Mouse (Mus musculus) embryo, embryonic 11.5 days (tissue): ENCODE measurements at regions not wholly inside any gene's neighbourhood (a gene's known extent, or its start where the extent isn't known, plus 50 kb on each side); places are given as distances from the start of the nearest gene placed in this dataset.

Experiments
- DNase-seq: peaks from one replicate; pipeline ENCODE4 v3.0.0-alpha.2; 2012; ENCODE audit warnings: low read depth, low spot score

DNA sequence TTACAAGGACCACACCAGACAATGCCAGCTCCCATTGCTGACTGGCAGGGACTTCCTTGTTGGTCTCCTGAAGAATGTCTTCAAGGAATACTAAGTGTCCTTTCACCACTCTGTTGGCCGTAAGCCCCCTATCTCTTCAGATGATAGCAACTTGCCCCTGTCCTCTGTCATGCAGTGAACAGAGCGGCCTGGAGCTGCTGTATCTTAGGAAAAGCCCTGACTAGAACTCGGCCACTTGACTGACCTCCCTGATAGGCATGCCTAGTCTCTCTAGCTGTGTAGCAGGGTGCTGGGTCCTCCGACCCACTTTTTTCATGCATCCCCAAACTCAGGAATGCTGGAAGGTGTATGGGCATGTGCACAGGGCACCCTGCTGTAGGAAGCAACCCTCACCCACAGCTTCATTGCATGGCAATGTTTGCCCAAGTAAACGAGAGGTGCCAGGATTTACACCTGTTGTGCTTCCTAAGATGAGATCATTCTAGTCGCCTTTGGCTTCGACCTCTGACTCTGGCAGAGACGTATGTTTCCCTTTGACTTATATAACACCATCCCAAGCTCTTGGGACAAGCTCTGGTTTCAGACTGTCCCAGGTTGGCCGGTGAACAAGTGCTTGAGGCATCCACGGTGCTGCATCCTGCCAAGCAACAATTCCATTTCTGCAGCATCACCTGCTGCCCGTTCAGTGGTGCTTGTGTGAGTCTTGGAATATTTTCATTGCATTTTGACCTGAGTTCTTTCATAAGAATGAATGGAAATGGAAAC, 145.1 kb downstream of the Zfp36l1 start:
- no peak for DNase-seq

DNA sequence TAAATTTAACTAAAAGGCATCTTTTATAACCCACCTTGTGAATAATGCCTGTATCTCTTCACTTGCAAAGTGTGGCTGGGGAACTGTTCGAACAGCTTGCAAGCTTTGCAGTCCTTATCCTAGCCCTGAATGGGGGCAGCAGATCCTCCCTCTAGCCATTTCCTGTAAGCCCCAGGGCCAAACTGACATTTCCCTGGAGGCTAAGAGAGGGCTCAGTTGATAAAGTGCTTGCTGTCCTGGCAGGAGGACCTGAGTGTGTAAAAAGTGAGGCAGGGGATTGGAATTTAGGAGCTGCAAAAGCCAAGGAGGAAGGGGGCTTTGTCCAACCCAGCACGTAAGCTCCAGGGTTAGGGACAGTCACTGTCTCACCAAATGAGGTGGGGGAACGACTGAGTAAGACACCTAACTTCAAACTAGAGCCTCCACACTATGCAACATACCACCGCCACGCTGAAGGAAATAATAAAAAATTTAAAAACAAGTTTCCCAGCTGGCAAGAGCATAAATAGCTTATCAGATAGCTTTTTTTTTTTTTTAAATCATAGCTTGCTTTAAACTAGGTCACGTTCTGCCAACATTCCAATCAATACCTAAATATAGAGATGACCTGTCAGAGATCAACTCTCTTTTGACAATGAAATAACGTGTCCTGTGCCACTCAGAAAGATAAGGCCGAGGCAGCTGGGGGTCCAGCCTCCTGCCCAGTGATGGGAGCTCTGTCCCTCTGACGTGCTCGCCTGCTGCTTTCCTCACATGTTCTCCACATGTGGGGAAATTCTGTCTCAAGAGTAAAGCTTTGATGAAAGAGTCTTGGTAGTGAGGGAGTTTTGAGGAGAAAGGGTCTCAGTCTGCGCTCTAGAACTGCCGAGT, 146.0 kb downstream of the Zfp36l1 start:
- no peak for DNase-seq

DNA sequence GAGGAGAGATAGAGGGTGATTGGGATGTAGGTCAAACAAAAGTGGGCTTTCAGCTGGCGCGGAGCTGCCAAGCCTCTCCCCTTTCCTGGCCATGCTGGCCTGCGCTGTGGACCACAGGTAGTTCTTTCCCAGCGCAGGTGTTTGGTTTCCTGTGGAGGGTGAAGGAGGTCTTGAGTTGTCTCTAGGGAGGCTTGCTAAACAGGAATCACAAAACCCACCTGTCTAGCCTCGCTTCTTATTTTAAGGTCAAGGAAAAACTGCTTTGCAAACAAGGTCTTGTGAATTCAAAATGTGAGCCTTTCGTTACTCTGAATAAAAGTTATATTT, 146.6 kb downstream of the Zfp36l1 start:
- no peak for DNase-seq

DNA sequence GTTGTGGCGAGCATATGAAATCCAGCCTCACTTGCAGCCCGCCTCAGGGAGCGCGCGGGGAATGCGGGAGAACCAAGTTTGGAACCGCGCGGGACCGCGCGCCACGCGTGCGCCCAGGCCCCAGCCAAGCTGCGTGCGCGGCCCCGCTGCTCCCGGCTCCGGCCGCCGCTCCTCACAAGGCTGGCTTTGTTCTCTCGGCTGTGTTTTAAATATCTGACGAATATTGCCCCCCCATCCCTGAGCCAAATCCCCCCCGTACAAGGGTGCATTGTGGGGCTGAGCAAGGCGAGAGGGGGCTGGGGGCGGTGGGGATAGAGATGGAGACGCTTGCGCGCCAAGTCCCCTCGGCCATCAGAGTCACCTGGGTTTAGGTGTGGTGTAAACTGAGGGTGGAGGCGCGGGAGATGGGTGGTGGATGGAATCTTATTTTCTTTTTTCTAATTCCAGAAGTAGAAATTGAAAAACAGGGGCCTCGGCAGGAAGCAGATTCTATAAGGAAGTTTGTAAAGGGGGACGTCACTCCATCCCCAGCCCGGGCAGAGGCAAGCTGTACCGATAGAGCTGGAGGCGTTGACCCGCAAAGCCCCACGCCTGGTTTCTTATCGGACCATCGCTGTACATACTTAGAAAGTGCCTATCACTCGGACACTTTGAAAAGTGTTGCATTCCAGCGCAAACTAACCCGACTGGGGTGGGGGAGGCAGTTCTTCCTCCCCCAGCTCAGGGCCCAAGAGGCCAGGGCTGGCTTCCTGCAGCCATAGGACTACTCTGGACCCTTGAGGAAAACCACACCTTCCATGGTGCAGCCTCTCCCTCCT, 147.1 kb downstream of the Zfp36l1 start:
- DNase-seq, result no peak

DNA sequence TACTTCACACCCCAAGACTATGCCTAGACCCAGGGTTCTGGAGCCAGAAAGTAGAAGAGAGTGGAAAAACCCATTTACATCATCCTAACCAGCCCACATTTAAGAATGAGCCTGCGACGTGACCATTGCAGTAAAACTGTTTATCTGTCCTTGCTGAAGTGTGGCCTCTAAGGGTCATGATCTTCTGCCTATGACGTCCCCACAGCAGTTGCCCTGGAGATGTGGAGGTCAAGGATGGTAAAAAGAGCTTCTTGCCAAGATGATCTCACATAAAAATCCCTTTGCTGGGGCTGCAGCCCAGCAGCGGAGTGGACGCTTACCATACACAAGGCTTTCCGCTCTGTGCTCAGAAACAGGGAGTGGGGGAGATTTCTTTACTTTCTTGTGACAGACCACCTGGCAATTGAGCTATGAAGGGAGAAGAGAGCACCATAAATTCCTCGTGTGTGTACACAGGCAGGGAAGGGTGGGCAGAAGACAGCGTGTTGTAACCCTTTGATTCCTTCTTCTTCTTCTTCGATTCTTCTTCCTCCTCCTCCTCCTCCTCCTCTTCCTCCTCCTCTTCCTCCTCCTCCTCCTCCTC, 149.3 kb downstream of the Zfp36l1 start:
- DNase-seq, result no peak

DNA sequence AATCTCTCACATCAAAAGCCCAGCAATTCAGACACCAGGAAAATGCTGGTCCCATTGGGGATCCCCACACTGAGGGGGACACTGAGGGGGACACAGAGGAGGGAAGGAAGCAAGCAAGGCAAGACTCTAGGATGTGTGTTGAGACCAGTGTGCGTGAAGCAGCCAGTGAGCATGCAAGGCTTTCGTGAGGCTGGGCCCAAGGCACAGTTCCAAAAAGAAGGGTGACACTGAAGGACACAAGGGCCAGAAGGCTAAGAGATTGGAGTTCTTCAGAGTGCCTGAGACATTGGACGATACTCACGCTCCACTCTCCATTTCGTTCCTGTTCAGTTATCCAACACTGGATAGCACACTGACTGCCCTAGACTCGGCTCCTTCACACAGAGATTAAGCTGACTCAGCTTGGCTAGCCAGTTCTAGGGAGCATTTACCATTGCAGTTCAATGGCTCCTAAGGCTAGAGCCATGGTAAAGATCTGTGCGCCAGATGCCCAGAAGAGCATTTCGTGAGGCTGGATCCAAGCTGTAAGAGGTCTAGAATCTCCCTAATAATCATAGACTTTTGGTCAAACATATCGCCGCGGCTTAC, 150.1 kb downstream of the Zfp36l1 start:
- no peak for DNase-seq

DNA sequence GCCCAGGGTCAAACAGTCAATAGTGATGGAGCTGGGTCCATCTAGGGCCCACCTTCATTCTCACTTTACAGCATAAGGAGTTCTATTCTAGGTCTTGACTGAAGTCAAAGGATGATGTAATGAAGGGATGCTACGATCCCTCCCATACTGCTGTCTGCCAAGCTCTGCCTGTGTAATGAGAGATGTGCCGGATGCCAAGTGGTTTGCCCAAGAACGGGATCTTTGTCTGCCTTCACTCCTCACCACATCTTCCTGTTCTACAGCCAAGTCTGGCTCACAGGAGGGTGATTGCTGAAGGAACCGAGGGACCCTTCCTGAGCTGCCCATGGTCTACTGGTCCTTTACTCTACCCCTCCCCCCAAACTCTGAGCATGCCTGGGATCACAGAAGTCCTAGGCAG, 150.9 kb downstream of the Zfp36l1 start:
- no peak for DNase-seq

DNA sequence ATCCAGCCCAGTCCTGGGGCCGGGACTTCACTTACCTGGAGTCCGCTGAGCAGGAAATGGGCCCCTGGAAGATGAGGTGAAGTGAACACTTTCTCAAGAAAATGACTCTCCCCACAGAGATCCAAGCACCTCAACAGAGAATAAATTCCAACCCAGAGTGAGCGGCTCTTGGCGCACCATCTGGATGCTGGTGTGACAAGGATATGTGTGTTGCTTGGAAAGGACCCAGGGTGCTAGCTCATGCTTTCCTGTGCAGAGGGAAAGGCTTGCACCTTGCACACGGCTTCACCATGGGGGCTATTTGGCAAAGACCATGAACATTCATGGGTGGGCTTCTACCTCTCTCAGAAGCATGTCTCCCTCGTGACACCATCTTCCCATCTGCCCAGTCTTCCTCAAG, 151.7 kb downstream of the Zfp36l1 start:
- DNase-seq, result no peak

DNA sequence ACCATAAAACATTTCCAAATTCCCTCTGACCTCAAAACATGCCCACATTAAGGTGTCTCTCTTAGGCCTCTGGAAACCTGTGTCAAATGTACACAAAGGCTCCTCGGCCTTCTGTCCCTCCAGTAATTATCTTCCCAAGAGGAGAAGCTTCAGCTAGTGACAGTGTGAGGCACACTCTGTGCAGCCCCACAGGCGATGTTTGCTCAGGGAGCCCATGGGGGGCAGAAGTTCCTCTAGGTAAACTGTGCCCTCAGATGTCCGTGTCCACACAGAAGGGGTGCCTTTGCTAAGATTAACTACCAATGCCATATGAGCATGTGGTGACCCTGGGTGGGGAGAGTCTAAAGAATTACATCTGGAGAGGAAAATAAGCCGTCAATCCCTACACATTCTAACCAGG, 152.4 kb downstream of the Zfp36l1 start:
- no peak for DNase-seq

DNA sequence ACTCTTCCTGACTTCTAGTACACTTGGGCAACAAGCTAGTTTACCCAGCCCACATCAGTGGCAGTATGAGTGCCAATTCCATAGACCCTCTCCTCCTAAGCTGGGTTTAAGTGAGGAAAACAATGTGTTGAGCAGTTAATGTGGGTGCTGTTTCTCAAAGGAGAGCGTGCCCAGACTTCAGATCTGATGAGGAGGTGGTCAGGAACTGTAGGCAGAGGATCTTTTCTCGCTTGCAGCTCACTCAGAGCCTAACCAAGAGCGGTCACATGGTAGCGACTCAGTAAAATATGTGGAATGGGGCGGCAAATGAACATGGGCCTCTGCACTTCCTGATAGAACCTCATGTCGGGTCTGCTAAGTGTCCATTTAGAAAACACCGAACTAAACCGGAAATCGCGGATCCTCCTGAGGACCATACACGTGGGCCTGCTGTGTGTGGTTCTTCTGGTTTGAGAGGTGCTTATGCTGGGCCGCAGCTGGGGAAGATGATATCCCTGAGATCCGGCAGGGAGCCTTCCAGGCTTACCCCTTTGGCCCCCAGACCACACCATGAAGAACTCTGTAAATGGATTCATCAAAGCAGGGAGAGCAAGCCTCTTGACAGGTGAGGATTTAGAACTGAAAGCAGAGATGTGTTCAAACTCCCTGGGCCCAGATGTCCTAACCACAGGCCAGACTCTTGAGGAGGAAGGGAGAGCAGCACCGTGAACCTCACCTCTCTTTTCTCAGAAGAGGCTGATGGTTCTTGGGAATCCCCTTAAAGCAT, 153.1 kb downstream of the Zfp36l1 start:
- DNase-seq, result no peak

DNA sequence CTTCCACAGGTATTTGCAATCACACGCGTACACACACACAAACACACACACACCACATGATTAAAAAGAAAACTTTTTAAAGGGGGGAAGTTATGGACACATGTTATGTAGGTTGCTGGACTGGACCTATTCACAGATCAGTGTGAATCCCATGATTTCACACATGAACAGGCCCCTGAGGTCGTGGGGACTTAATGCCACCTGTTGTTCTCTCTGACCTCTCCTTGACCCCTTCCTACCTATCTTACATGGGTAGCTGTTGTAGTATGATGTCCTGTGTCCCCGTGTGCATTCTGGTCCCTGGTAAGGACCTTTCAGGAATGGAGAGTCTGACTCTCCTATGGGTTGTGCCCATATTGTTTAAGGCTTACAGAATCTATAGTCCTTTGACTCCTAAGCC, 155.6 kb downstream of the Zfp36l1 start:
- DNase-seq, result no peak

DNA sequence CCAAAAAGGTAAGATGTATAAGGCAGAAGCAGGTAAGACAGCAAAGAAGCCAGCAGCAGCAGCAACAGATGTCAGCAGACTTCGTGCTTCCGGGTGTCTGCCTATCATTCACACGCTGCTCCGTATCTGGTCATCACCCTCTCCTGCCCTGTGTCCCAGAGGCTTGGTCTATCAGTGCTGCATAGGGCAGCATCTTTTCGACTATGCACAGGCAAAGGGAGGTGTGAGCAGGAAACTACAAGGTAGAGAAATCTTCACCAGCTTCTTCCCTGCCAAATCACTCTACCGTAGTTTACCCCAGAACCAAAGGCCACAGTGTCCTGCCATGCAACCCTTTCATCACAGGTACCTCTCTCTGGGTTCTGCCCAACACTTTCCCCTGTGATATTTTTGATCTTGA, 156.5 kb downstream of the Zfp36l1 start:
- no peak for DNase-seq

DNA sequence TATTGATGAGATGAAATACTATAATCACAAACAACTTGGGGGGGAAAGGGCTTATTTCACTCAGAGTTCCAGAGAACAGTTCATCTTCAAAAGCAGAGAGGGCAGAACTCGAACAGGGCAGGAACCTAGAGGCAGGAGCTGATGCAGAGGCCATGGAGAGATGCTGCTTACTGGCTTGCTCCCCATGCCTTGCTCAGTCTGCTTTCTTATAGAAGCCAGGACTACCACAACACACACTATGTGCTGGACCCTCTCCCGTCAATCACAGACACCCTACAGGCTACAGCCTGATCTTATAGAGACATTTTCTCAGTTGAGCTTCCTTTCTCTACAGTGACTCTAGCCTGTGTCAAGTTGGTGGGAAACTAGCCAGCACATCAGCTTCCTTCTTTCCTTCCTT, 157.3 kb downstream of the Zfp36l1 start:
- DNase-seq, result no peak

DNA sequence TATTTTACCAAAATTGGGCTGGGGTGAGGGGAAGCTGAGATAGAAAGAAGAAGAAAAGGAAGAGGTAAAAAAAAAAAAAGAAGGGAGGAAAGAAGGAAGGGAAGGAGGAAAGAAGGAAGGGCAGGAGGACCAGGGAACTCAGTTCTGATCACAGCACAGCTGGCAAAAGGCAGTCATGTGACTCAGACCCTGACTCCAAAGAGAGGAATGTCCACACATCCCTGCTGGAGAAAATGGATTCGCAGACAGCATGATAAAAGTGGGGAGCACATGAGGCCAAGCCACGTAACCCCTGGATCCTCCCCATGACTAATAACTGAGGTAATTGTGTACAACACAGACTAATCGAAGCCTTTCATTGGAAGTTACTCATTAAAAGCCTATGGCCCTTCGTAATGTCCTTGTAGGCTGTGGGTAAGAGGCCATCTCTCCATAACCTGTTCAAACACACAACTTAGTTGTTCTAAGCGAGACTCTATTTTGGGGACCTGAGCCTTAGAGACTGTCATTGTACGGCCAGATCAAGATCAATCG, 162.2 kb downstream of the Zfp36l1 start:
- DNase-seq, result no peak

DNA sequence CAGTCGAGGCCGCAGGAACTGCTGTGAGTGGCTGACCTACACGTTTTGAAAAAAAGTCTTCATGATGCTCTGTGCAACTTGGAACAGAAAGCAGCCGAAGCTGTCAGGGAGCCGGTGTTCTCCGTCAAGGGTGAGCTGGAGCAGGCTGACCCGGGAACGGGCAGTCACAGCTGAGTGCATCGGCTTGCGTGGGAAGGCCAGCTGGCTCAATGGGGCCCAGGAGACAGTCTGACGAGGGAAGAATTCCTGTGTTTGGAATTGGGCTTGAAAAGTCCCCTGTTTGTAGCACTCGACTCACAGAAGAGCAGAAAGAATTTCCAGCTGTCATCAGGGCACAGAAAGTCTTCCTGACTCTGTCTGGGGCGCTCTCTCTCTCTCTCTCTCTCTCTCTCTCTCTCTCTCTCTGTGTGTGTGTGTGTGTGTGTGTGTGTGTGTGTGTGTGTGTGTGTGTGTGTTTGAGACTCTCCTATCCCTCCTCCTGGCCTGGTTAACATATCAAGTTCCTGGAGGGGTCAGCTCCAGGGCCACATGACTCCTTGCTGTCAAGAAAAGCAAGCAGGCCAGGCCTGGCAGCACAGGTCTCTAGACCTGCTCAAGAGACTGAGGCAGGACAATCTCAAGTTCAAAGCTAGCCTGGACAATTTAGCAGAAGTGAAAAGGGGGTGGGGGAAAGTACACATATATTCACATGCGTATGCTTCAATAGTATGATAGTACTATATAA, 163.6 kb downstream of the Zfp36l1 start:
- no peak for DNase-seq

DNA sequence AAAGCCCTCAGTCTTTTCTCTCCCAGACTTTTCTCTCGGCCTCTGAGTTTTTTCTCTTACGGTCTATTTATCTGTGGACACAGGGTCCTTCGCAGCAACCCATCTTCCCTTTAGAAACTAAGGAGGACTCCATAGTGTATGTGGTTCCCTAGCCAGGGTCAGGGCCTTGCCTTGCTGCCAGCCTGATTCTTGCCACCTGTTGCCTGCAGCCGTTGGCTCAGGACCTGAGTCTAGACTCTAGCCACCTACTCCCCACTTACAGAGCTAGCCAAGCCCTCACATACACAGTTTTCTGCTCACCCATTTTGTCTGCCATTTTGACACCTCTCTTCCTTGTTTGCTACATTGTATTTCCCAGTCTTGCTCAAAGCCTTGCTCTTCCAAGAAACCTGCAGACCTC, 165.2 kb downstream of the Zfp36l1 start:
- DNase-seq, result no peak

DNA sequence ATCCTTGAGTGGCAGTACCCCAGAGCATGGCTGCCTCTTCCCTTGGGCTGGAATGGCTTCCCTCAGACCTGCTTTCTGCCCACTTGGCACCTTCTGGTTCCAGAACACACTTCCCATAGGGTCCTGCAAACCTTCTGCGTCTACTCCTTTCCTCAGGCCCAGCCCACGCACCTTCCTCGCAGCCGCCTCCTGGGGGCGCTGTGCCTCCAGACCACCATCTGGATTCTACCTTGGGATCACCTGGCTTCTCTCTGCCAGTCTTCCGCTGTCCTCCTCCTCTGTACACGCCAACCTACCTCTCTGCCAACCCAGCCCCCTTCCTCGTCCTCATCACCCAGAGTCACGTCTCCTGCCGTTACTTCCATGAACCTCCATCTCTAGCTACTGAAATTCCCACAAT, 166.0 kb downstream of the Zfp36l1 start:
- no peak for DNase-seq

DNA sequence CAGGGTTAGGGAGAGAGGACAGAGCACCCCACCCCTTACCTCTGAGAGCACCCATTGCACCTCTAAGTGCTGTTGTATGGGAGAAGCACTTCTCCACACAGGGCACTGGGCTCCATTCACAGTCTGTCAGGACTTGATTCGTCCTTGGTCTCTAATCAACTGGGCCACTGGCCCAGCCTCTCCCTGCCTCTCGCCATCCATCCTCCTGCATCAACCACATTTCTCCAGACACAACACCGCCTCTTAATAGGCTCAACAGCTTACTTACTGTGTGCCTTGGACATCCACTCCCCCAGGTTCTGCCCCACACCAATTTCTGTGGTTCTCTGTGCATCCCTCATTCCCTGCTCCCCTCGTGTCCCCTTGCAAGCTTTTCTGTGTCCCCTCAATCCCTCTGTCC, 166.9 kb downstream of the Zfp36l1 start:
- no peak for DNase-seq

DNA sequence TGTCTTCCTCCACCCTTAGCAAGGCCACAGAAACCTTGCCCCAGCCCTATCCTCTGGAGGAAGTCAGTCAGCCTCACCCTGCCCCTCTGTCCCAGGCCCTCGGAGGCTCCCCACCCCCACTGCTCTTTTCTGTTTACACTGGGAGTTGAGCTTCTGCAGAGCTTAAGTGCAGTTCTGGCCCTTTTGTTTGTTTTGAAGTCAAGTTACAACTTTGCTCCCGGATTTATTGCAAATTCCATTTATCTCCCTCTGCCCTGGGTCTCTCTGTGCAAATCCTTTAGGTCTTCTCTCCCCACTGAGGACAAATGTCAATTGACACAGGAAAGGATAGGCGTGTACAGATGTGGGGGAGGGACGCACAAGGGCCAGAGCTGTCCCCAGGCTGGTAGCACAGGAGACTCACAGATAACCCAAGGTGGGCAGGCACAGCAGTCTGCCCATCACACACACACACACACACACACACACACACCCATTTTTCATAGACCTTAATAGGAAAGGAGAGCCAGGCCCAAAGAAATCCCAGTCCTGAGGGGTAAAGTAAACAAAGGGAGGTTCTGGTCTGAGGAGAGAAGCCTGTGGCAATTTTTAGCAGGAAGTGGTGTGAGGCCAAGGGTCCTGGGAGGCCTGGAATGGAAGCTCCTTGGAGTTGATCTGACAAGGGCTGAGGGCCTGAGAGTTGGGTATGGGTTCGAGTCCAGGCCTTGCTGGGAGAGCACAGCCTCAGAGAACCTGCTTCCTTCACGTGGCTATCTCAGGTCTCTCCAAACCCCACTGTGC, 167.9 kb downstream of the Zfp36l1 start:
- no peak for DNase-seq
